26 mouse cellular contexts compared by ENCODE assay signal in the genomic region with DNA sequence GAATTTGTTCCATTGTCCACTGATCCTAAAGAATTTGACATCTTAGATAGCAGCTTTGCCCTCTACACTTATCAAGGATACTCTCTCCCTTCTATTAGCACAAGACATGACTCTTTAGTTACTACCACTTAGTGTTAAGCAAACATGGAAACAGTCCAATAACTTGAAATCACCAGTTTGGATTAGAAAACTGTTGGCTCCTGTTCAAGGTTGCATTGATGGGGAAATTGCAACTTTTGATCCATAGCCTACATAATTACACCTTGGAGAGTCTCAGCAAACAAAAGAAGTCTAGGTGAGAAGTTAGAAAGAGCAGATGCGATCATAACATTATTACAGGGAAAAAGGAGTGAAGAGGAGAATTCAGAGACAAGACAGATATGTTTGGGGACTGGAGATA.
"Had no signal": no experiment of that assay in that cellular context is flagged by ENCODE, and none has a peak within 500 bp of the region (broad histone marks: within the 10 kb centered on the region; RNA-seq: fewer than 3 reads in every experiment).

No protein-coding gene starts in this region.

- H3K4me1 ChIP-seq: heart, embryonic 15.5 days; hindbrain, embryonic 13.5 days; hindbrain, embryonic 15.5 days; kidney, embryonic 15.5 days; limb, embryonic 10.5 days; limb, embryonic 12.5 days had no signal

- H3K9ac ChIP-seq: heart, embryonic 13.5 days; heart, embryonic 15.5 days; hindbrain, embryonic 13.5 days; hindbrain, embryonic 15.5 days; kidney, embryonic 15.5 days; limb, embryonic 12.5 days; liver, embryonic 14.5 days had no signal

- DNase-seq: gastrocnemius, adult 2 months; gastrocnemius, postnatal 10 days; gastrocnemius, postnatal 25 days; heart, adult 2 months; heart, postnatal 14 days; heart, postnatal 36 days; kidney, adult 11 months; kidney, adult 2 months; kidney, adult 9 months; kidney, postnatal 14 days; kidney, postnatal 36 days; liver had no signal

- H3K36me3 ChIP-seq: heart, embryonic 13.5 days; heart, embryonic 15.5 days; hindbrain, embryonic 13.5 days; hindbrain, embryonic 15.5 days; kidney, embryonic 15.5 days; limb, embryonic 10.5 days; limb, embryonic 12.5 days had no signal

- H3K4me2 ChIP-seq: heart, embryonic 11.5 days; heart, embryonic 13.5 days; heart, embryonic 15.5 days; hindbrain, embryonic 13.5 days; hindbrain, embryonic 15.5 days; kidney, embryonic 15.5 days; limb, embryonic 12.5 days had no signal

- H3K27ac ChIP-seq: gastrocnemius, adult 2 months; heart, adult 2 months; heart, embryonic 13.5 days; heart, embryonic 15.5 days; hindbrain, embryonic 13.5 days; hindbrain, embryonic 15.5 days; hindbrain, postnatal 0 days; kidney, embryonic 15.5 days; kidney, postnatal 0 days; layer of hippocampus, adult 2 months; left cerebral cortex, adult 2 months; limb, embryonic 10.5 days; limb, embryonic 12.5 days; liver, embryonic 14.5 days had no signal

- H3K4me3 ChIP-seq: gastrocnemius, adult 2 months; heart, adult 2 months; heart, embryonic 13.5 days; heart, embryonic 15.5 days; hindbrain, embryonic 13.5 days; hindbrain, embryonic 15.5 days; kidney, embryonic 15.5 days; layer of hippocampus, adult 2 months; left cerebral cortex, adult 2 months; limb, embryonic 10.5 days; limb, embryonic 12.5 days had no signal

- H3K9me3 ChIP-seq: heart, embryonic 13.5 days; heart, embryonic 15.5 days; hindbrain, embryonic 13.5 days; hindbrain, embryonic 15.5 days; kidney, embryonic 15.5 days; limb, embryonic 10.5 days; limb, embryonic 12.5 days had no signal

- ATAC-seq: hindbrain, postnatal 0 days; intestine, embryonic 16.5 days had no signal

- H3K27me3 ChIP-seq: heart, embryonic 13.5 days; heart, embryonic 15.5 days; hindbrain, embryonic 13.5 days; hindbrain, embryonic 15.5 days; kidney, embryonic 15.5 days; limb, embryonic 12.5 days had no signal
